Mouse (Mus musculus): ENCODE data around the gene Atg7.

Gene Atg7

GRCm38 (mm10) chr6:114782486-114782885 lies 139.6 kb downstream of the Atg7 start:
- no peak for DNase-seq (ENCODE audit: low read depth, low spot score)

GRCm38 (mm10) chr6:114786461-114786860 lies 143.6 kb downstream of the Atg7 start:
- DNase-seq (ENCODE audit: low read depth, low spot score), result peak; percentile 67

DNA sequence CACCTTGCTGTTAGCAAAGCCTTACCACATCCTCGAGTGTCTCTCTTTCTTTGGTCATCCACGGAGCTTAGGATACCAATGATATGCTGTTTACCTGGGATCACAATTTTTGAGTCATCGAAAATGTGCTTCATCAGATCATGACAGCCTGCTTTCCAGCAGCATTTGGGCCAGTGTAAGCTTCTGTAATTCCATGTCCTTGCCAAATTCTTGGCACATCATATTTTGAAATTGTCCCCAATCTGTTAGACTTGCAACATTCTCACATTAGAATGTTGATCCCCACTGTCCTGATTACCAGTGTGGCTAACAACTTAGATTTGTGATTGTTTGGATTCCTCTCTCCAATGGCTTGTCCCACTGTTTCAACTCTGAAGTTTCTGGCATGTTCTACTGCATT lies 144.7 kb downstream of the Atg7 start:
- DNase-seq (ENCODE audit: low read depth, low spot score), result no peak

- no peak for DNase-seq (ENCODE audit: low read depth, low spot score)
These were observed 145.8 kb downstream of the Atg7 start for GRCm38 (mm10) chr6:114788663-114789062.

GRCm38 (mm10) chr6:114790084-114790483 lies 147.2 kb downstream of the Atg7 start:
- no peak for DNase-seq (ENCODE audit: low read depth, low spot score)

GRCm38 (mm10) chr6:114790902-114791301 lies 148.0 kb downstream of the Atg7 start:
- DNase-seq (ENCODE audit: low read depth, low spot score), result no peak

DNA sequence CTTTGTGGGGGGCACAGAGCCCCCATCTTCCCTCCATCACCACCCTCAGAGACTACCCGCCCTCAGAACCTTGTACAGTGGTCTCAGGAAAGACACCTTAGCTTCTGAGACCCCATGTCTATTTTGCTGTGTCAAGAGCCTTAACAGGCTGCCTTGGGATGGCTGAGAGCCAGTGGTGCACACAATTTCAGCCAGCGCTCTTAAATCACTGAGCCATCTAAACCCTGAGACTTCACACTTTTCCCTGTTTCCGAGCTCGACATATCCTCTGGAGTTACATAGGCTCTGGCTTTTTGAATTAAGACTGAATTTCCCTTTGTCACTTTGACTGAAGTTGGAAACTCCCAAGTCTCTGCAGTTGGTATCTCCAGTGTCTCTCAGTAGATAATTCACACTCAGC lies 148.9 kb downstream of the Atg7 start:
- no peak for DNase-seq (ENCODE audit: low read depth, low spot score)

GRCm38 (mm10) chr6:114794706-114795105 lies 151.8 kb downstream of the Atg7 start:
- DNase-seq (ENCODE audit: low read depth, low spot score), result no peak

DNA sequence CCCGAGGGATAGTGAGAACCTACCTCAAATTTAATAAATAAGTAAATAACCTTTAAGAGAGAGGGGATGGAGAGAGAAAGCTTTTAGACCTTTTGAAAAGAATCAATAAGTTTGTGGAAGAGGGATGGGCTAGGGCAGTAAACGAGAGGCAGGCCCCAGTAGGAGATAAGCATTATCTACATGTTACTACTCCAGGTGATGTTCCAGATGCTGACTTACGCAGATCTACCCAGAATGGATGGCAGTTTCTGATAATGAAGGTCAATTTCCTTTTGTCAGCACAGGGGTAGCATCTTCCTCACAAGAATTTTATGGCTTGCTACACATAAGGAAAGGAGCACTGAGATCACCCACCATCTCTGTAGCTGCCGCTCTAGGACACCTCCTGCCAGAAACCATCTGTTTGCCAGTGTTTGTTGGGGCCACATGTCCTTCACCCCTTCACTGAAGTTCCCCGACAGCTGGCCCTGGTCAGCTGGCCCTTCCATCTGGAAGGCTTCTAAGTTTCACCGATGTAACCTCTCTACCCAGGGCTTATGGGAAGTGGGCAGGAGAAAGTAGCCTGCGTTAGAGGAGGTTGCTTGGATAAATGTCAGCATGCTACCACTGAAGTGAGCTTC lies 152.9 kb downstream of the Atg7 start:
- DNase-seq (ENCODE audit: low read depth, low spot score), result no peak

DNA sequence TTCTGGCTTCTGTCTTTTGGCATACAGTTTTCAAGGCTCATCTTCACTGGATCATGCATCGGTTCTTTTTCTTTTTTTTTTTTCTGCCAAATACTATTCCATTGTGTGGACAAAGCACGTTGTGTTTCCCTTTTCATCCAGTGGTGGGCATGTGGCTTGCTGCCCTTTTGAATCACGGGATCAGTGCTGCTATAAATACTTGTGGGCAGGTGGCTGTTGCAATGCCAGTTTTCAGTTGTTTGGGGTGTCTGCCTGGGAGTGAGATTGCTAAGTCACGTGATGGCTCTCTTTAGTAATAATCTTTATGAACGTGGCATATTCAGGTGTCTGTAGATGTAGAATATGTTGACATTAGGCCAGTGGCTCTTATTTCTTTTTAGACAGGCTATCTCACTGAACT lies 155.0 kb downstream of the Atg7 start:
- DNase-seq (ENCODE audit: low read depth, low spot score), result no peak

GRCm38 (mm10) chr6:114798715-114799114 lies 155.8 kb downstream of the Atg7 start:
- DNase-seq (ENCODE audit: low read depth, low spot score), result no peak

DNA sequence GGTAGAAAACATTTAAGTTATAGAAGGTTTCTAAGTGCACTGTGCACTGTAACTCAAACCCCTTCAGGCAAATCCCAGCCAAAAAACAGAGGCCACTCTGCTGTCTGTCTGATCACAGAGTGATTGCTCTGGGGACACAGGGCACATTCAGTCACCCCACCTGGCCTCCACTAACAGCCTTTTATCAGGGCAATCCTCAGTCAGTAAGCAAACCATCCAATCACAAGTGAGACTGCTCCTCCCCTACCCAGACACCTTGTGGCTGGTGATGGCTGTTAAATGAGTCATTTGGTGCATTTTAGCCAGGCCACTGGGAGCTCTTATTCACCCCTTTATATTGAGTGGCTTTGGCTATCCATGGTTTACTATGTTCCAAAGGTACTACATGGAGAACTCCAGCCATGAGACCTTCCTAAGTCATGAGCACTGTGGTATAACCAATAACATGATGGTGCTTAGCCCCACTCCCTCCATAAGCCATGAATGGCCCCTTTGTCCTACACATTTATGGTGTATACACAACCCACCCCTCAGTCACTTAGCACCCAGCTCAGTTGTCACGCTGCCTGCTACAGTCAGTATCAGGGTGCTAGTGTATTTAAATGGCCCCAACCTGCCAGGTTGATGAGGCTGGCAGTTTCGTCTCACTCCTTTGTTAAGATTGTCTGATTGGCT lies 157.5 kb downstream of the Atg7 start:
- DNase-seq (ENCODE audit: low read depth, low spot score), result no peak

- DNase-seq (ENCODE audit: low read depth, low spot score), result no peak
These were observed 161.1 kb downstream of the Atg7 start for GRCm38 (mm10) chr6:114803915-114804535.

DNA sequence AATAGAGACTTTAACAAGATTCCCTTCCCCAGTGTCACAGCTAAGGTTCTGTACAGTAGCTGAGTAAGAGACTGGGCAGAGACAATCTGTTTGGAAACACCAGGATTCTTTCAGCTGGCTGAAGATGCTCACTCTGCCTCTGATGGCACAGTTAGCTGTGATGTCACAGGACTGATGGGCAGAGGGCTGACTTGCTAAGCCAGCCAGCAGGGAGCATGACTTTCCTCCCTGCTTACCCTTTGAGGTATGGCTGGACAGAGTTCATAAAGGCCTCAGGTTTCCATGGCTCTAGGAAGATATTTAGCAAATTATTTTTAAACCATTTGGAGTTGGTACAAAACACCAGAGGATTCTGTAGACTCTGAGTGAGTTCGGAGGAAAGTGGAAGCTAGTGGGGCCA lies 162.0 kb downstream of the Atg7 start:
- DNase-seq (ENCODE audit: low read depth, low spot score), result no peak

DNA sequence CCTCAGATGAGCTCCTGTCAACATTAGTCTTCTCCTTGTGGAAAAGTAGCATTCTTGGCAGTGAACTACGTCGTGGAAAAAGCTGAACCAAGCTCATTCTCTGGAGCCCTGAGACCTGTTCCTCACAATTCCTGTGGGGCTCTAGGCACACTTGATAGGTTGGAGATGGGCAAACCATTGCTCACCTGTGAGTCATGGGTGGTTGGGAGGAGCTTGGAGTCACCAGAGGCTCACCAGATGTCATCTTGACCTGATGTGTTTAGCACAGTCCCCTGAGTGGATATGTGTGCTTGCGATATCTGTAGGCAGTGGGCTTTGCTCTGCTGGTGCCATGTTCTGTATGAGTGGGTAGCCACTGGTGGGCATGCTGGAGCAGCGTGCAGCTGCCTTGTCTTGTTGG lies 163.0 kb downstream of the Atg7 start:
- no peak for DNase-seq (ENCODE audit: low read depth, low spot score)

GRCm38 (mm10) chr6:114807474-114807873 lies 164.6 kb downstream of the Atg7 start:
- DNase-seq (ENCODE audit: low read depth, low spot score), result peak; percentile 17

- no peak for DNase-seq (ENCODE audit: low read depth, low spot score)
These were observed 165.9 kb downstream of the Atg7 start for GRCm38 (mm10) chr6:114808654-114809430.

- no peak for DNase-seq (ENCODE audit: low read depth, low spot score)
These were observed 166.5 kb downstream of the Atg7 start for GRCm38 (mm10) chr6:114809431-114809811.

- DNase-seq (ENCODE audit: low read depth, low spot score), result no peak
These were observed 169.4 kb downstream of the Atg7 start for GRCm38 (mm10) chr6:114812322-114812721.

DNA sequence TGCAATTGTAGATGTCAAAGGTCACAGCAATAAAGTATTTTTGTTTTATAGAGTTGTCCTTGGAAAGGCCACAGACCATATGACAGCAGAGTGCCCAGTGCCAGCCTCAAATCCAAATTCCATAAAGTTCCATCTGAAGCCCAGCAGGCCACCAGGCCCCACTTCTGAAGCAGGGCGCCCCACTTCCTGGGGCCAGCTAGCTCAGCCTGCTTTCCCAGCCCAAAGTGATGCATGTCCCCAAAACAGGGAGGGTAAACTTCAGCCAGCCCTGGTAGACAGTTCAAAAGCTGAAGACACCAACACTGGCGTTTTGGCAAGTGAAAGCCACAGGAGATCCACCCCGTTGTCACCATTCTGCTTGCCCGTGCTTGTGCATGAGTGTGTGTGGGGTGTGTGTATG lies 169.9 kb downstream of the Atg7 start:
- DNase-seq (ENCODE audit: low read depth, low spot score), result no peak

- DNase-seq (ENCODE audit: low read depth, low spot score), result no peak
These were observed 171.4 kb downstream of the Atg7 start for GRCm38 (mm10) chr6:114814199-114814881.

Data from ZHBTc4 (cell line).